Mouse (Mus musculus): ENCODE measurements around the gene Tgfbi.

- TF ChIP-seq CTCF (IDR thresholded peaks at IDR 0.05; ENCODE audit: extremely low read depth, insufficient read depth, low read length) (no peak), POLR2A (IDR thresholded peaks at IDR 0.05; ENCODE audit: extremely low read depth, insufficient read depth, low read length) (no peak)
Observed at GRCm38 (mm10) chr13:56582720-56583119, 26.6 kb upstream of the Tgfbi start.
